Mouse (Mus musculus) erythroblast, embryonic 14.5 days (primary cell): ENCODE measurements around the gene Vasn. TPM values are rescaled to one million over a fixed set of nuclear protein-coding genes. Genes with fewer than 3 reads are reported as not detected.

Source experiments
- H3K27me3 ChIP-seq: 2 replicates; pipeline ENCODE4 v1.6.1; 2012; ENCODE audit warnings: inconsistent platforms; ENCODE audit not compliant: control insufficient read depth
- H3K36me3 ChIP-seq: 2 replicates; pipeline ENCODE4 v1.6.1; 2012; ENCODE audit warnings: mild to moderate bottlenecking, inconsistent platforms; ENCODE audit not compliant: control insufficient read depth
- H3K4me1 ChIP-seq: 2 replicates; pipeline ENCODE4 v1.6.1; 2012; ENCODE audit warnings: inconsistent platforms; ENCODE audit not compliant: control insufficient read depth
- H3K4me3 ChIP-seq: replicated peaks from 2 replicates; pipeline ENCODE3; 2012; ENCODE audit warnings: moderate library complexity, mild to moderate bottlenecking, inconsistent platforms
- H3K9me3 ChIP-seq: 2 replicates; pipeline ENCODE4 v1.6.1; 2012; ENCODE audit warnings: low read length, inconsistent platforms, mixed read lengths; ENCODE audit not compliant: control insufficient read depth
- GATA1 ChIP-seq: IDR thresholded peaks from 2 replicates; pipeline ENCODE4 v1.6.1; 2012; ENCODE audit warnings: low read length, inconsistent platforms, mixed read lengths
- TAL1 ChIP-seq: IDR thresholded peaks from 3 replicates; pipeline ENCODE4 v1.6.1; 2012; ENCODE audit warnings: low read length, inconsistent platforms, mixed read lengths
- polyA plus RNA-seq: library from polyadenylated mRNA; stranded (reverse); fragments of >175 nt; gene quantifications from 2 replicates; pipeline ENCODE4 v1.2.3, GENCODE M21; 2012

Gene Vasn
- polyA plus RNA-seq, 1 experiment = 0.01 TPM

- H3K27me3 ChIP-seq = no peaks in the 10 kb centered on the region
- no peaks in the 10 kb centered on the region; the same call in 1 of the 2 replicates for H3K4me1 ChIP-seq
- H3K36me3 ChIP-seq = peaks cover 39% of the 10 kb centered on the region
- no peak overlapping the region for H3K4me3 ChIP-seq
- TF ChIP-seq GATA1 (no peak), TAL1 (no peak)
- no peaks in the 10 kb centered on the region for H3K9me3 ChIP-seq
Observed at GRCm38 (mm10) chr16:4655764-4656570, 16.2 kb downstream of the Vasn start.

DNA sequence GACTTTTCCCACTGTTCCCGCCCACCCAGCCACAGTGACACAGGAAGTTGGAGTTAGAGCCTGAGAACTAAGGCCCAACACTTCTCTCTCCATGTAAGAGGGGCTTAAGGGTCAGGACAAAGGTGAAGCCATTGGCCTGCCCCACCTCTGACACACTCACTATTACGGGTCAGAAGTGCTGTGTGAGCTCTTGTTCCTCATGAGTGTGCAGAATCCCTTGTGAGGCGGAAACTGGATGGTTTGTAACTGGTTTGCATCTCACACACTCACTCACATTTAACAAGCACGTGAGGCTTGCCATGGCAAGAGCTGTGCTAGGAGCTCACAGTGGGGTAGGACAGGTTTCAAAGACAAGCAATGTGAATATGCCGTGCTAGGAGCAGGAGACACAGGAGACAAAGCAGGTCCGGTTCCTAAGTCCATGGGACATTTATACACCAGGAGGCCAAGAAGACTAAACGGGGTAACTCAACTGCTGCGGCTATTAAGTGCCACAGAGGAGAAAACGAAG lies 16.9 kb downstream of the Vasn start:
- H3K4me1 ChIP-seq = no peaks in the 10 kb centered on the region; the same call in 1 of the 2 replicates
- peaks cover 42% of the 10 kb centered on the region for H3K36me3 ChIP-seq
- H3K4me3 ChIP-seq = no peak overlapping the region
- TF ChIP-seq TAL1 (no peak), GATA1 (no peak)
- H3K27me3 ChIP-seq = no peaks in the 10 kb centered on the region
- no peaks in the 10 kb centered on the region for H3K9me3 ChIP-seq

DNA sequence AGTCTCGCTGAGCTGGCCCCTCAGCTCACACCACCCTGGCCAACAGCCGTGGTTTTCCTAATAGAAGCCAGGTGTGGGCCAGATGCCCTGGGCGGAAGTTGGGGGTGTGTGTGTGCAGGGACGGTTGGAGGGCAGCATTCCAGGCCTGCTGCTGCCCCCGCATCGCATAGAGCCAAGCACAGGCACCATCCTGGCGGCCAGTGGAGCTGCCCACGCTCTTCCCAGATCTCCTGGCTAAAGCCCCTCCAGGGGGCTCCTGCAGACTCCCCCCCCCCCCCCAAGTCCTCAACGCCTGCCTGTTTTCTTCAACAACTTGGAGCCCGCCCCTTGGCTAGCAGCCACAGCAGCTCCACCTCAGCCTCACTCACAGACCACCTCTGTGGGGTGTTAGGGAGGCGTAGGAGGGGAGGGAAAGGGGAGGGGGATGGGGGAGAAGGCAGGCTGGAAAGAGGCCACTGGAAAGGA lies 19.1 kb downstream of the Vasn start:
- H3K4me1 ChIP-seq = peaks cover 2% of the 10 kb centered on the region; the same call in 1 of the 2 replicates
- no peak overlapping the region for H3K4me3 ChIP-seq
- TF ChIP-seq TAL1 (no peak), GATA1 (no peak)
- H3K36me3 ChIP-seq = peaks cover 26% of the 10 kb centered on the region
- H3K9me3 ChIP-seq = no peaks in the 10 kb centered on the region
- H3K27me3 ChIP-seq = no peaks in the 10 kb centered on the region

DNA sequence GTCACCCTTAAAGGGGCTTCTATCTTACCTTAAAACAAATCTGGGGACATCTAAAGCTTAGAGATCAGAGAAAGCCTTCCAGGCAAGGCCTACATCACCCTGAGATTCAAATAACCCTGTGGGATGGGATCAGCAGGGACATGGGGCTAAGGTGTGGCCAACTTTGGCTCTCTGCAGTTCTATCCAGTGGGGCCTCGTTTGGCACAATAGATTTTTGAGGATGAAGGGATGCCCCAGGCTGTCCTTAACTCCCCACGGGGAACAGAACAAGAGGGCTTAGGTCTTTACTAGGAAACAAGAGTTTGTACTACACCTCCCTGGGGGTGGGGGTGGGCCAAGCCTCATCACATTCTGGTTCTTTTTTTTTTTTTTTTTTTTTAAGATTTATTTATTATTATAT lies 19.6 kb downstream of the Vasn start:
- TF ChIP-seq GATA1 (no peak), TAL1 (no peak)
- H3K4me3 ChIP-seq = no peak overlapping the region
- peaks cover 4% of the 10 kb centered on the region for H3K4me1 ChIP-seq
- H3K9me3 ChIP-seq = no peaks in the 10 kb centered on the region
- H3K36me3 ChIP-seq = peaks cover 28% of the 10 kb centered on the region
- H3K27me3 ChIP-seq = no peaks in the 10 kb centered on the region

DNA sequence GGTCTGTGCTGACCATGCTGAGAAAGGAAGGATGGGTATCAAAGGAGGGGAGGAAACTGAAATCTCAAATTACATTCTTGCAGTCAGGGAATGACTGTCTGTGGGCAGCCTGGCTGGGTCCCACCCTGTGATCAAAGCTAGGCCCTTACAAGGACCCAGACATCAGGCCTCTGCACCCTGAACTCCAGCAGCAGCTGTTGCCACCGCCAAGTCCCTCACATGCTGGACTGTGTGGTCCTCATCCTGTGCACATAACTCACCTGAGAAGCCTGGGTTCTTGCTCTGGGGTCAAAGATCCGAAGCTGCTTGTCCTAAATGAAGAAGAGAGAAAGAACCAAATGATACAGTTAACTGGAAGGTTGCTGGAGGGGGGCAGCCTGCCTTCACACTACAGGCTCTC lies 21.9 kb downstream of the Vasn start:
- no peak for TF ChIP-seq GATA1
- TF ChIP-seq TAL1 = no peak
- no peak overlapping the region for H3K4me3 ChIP-seq
- peaks cover 25% of the 10 kb centered on the region for H3K36me3 ChIP-seq
- H3K9me3 ChIP-seq = no peaks in the 10 kb centered on the region
- H3K27me3 ChIP-seq = no peaks in the 10 kb centered on the region
- H3K4me1 ChIP-seq = peaks cover 4% of the 10 kb centered on the region

DNA sequence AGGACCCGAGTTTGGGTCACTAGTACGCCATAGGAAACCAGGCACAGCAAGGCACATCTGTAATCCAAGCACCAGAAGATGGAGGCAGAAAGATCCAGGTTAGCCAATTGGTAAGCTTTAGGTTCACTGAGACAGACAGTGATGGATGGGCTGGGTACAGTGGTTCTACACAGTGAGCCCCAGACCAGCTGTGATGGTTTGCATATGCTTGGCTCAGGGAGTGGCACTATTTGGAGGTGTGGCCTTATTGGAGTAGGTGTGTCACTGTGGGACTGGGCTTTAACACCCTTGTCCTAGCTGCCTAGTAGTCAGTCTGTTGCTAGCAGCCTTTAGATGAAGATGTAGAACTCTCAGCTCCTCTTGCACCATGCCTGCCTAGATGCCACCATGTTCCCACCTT lies 24.1 kb downstream of the Vasn start:
- Histone ChIP-seq H3K36me3 (peaks cover 41% of the 10 kb centered on the region), H3K9me3 (no peaks in the 10 kb centered on the region), H3K27me3 (no peaks in the 10 kb centered on the region), H3K4me3 (no peak overlapping the region), H3K4me1 (peaks cover 4% of the 10 kb centered on the region)
- TF ChIP-seq GATA1 (no peak), TAL1 (no peak)

DNA sequence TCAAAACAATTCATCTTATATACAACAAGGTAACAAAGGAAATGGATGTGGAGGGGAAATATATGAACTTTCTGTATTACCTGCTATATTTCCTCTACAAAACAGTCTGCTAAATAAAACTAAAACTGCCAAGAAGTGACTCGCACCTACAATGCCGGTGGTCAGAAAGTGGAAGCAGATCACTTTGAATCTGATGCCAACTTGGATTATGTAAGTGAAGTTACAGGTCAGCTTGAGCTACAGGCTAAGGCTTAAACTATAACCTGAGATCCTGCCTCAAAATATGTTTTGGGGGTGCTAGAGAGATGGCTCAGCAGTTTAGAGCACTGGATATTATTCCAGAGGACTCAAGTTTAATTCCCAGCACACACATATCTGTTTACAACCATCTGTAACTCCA lies 26.0 kb downstream of the Vasn start:
- Histone ChIP-seq H3K9me3 (no peaks in the 10 kb centered on the region), H3K4me1 (peaks cover 4% of the 10 kb centered on the region), H3K4me3 (no peak overlapping the region), H3K27me3 (no peaks in the 10 kb centered on the region), H3K36me3 (peaks cover 51% of the 10 kb centered on the region)
- TF ChIP-seq TAL1 = no peak
- TF ChIP-seq GATA1 = no peak

DNA sequence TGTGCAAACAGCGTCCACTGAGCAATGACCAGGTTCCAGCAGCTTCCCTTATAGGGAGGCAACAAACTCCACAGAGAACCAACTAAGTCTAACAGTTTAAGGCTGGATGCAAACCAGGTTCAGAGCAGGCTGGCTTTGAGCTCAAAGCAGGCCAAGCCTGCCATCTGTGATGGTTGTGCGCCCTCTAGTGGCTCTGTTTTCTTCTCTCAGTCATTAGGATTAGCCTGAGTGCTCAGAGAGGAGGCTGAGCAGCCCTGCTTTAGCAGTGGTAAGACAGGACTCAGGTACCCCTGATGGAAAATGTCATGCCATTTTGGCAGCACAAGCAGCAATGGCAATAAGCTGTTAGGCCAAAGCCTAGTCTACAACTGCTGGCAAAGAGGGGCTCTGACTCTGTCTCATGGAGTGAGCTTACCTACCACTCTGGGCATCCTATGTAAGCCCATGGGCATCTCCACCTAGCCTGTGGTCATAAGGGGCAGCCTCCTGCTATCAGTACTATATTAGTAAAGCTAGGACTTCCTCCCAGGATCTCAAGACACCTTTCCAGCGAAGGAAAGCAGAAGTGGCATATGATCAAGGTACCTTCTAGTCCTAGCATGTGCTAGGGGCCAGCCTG lies 27.6 kb downstream of the Vasn start:
- Histone ChIP-seq H3K4me1 (peaks cover 4% of the 10 kb centered on the region), H3K4me3 (no peak overlapping the region), H3K36me3 (peaks cover 44% of the 10 kb centered on the region), H3K9me3 (no peaks in the 10 kb centered on the region), H3K27me3 (no peaks in the 10 kb centered on the region)
- no peak for TF ChIP-seq GATA1
- no peak for TF ChIP-seq TAL1

GRCm38 (mm10) chr16:4670317-4670716 lies 30.6 kb downstream of the Vasn start:
- Histone ChIP-seq H3K4me3 (no peak overlapping the region), H3K36me3 (peaks cover 48% of the 10 kb centered on the region), H3K9me3 (no peaks in the 10 kb centered on the region), H3K27me3 (no peaks in the 10 kb centered on the region), H3K4me1 (peaks cover 7% of the 10 kb centered on the region)
- TF ChIP-seq TAL1 (no peak), GATA1 (no peak)
